Mouse (Mus musculus): ENCODE measurements around the gene Zfp948.
"Not testable (repeated sequence)": the region's sequence is repeated elsewhere in the genome, so short reads cannot be mapped to it uniquely, and the experiment has no call there.

Zfp948 gene

GRCm38 (mm10) chr17:21635758-21636157 lies 69.0 kb downstream of the Zfp948 start:
- not testable (repeated sequence) for DNase-seq (ENCODE audit: low spot score in 2 of 2)
